Mouse (Mus musculus): ENCODE measurements around the gene Olfm1. TPM values are rescaled to one million over a fixed set of nuclear protein-coding genes. Genes with fewer than 3 reads are reported as not detected.

Gene Olfm1
- polyA plus RNA-seq, 1 experiment from 2014 or later, result 340 TPM

DNA sequence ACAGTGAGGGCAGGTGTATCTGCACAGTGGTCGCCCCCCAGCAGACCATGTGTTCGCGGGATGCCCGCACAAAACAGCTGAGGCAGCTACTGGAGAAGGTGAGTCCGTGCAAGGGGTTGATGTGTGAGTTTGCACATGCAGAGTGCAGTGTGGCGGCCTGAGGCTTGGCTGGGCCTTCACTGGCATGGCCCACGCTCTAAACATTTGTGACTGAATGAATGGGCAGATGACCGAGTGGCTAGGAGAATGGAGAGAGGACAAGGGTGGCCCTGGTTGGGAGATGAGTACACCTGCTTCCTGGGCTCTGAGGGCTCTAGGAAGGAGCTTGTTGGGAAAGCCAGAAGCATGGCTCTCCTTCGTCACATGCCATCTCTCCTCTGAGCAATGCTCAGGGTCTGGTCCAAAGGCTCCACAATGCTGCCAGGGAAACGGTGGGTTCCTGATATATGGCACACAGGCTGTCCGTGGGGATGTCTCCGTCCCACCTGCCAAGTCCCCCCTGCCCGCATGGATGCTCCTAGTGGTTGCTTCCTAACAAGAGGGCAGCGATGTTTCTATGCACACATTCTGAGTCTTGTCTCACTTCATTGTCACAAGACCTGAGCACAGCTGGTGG, 15.4 kb downstream of the Olfm1 start:
- Histone ChIP-seq H3K9me3 (replicated peaks; ENCODE audit: control insufficient read depth, low read length, poor library complexity, severe bottlenecking) (no peaks in the 10 kb centered on the region), H3K27me3 (ENCODE audit: control insufficient read depth, insufficient read depth, low read depth, low read length) (no peaks in the 10 kb centered on the region), H3K4me2 (ENCODE audit: low read length) (peak overlapping the region; percentile 97), H3K4me1 (ENCODE audit: control insufficient read depth, insufficient read depth, low read length) (peaks cover 59% of the 10 kb centered on the region), H3K4me3 (ENCODE audit: low read depth, low read length) (no peak overlapping the region), H3K27ac (ENCODE audit: low read length) (no peak overlapping the region), H3K9ac (ENCODE audit: low read depth, low read length) (peak overlapping the region; percentile 40), H3K36me3 (ENCODE audit: control insufficient read depth, insufficient read depth, low read length) (no peaks in the 10 kb centered on the region; the same call in 1 of the 2 replicates)
- ATAC-seq, result no peak
- WGBS, result 93% methylated on average over 14 of the region's 14 CpGs

DNA sequence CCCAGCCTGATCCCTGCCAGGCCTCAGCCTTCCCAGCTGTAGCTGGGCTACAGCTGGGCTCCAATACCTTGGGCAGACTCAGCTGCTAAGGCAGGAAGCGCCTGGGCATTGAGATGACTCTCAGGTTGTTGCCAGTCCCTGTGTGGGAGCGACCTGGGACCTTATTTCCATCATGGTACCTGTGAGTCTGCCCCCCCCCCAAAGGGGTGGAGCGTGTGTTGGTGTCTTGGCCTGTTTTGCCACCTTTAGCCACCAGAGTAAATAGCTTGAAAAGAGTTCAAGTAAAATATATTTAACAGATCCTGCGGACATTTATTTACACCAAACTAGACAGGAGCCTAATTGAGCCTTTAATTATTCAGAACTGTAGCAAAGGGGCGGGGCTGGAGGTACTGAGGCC, 16.4 kb downstream of the Olfm1 start:
- Histone ChIP-seq H3K27ac (ENCODE audit: low read length) (no peak overlapping the region), H3K4me1 (ENCODE audit: control insufficient read depth, insufficient read depth, low read length) (peaks cover 59% of the 10 kb centered on the region)

DNA sequence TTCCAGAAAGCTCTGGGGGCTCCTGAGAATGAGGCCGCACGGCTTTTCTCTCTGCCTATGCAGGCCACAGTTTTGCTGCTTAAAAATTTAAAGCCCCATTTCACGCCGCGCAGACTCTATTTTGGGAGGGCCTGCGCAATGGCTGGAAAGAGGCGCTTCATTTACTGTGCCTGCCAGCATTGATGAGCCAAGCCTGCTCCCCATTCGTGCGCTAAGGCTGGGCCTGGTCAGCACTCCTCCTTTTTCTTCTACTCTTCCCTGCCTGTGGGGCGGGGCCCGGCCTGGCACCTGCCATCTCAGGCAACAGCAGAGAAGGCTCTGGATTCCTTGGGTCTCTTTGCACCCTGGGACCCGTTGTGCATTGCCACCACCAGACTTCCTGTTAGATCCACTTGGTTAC, 16.9 kb downstream of the Olfm1 start:
- ATAC-seq, result no peak
- Histone ChIP-seq H3K4me2 (ENCODE audit: low read length) (no peak overlapping the region), H3K36me3 (ENCODE audit: control insufficient read depth, insufficient read depth, low read length) (peaks cover 7% of the 10 kb centered on the region), H3K4me1 (ENCODE audit: control insufficient read depth, insufficient read depth, low read length) (peaks cover 54% of the 10 kb centered on the region), H3K27me3 (ENCODE audit: control insufficient read depth, insufficient read depth, low read depth, low read length) (no peaks in the 10 kb centered on the region), H3K9me3 (replicated peaks; ENCODE audit: control insufficient read depth, low read length, poor library complexity, severe bottlenecking) (no peaks in the 10 kb centered on the region), H3K27ac (ENCODE audit: low read length) (0 out of 2 replicates have a peak overlapping the region, but pooled peaks have one; percentile 9), H3K4me3 (ENCODE audit: low read depth, low read length) (no peak overlapping the region), H3K9ac (ENCODE audit: low read depth, low read length) (peak overlapping the region; percentile 42)
- WGBS, result 68% methylated on average over 12 of the region's 12 CpGs

More for the DNA sequence above, 16.4 kb downstream of the Olfm1 start:
- ATAC-seq, result no peak
- Histone ChIP-seq H3K4me3 (ENCODE audit: low read depth, low read length) (no peak overlapping the region), H3K9me3 (replicated peaks; ENCODE audit: control insufficient read depth, low read length, poor library complexity, severe bottlenecking) (no peaks in the 10 kb centered on the region), H3K36me3 (ENCODE audit: control insufficient read depth, insufficient read depth, low read length) (peaks cover 4% of the 10 kb centered on the region; the same call in 1 of the 2 replicates), H3K4me2 (ENCODE audit: low read length) (no peak overlapping the region), H3K9ac (ENCODE audit: low read depth, low read length) (peak overlapping the region; percentile 42; the same call in 1 of the 2 replicates), H3K27me3 (ENCODE audit: control insufficient read depth, insufficient read depth, low read depth, low read length) (no peaks in the 10 kb centered on the region)
- 79% methylated on average over 5 of the region's 5 CpGs for WGBS

DNA sequence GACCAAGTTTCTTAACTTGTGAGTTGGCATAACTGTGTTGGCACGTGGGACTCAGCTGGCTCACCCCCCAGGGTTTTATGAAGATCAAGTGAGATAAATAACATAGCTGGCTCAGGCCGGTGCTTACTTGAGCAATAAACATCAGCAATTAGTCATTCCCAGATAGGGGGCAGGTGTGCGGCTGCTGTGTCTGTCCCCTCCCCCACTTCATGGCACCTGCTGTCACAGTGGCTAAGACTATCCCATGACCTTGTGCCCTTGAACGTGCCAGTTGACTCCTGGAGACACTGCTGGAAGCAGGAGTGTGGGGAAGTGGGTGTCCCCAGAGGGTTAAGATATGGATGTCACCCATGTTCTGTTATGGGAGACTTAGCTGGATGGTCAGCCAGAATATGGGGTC, 17.5 kb downstream of the Olfm1 start:
- peaks cover 48% of the 10 kb centered on the region for H3K4me1 ChIP-seq (ENCODE audit: control insufficient read depth, insufficient read depth, low read length)
- peaks cover 13% of the 10 kb centered on the region for H3K36me3 ChIP-seq (ENCODE audit: control insufficient read depth, insufficient read depth, low read length)
- no peak overlapping the region for H3K4me3 ChIP-seq (ENCODE audit: low read depth, low read length)
- no peak overlapping the region for H3K4me2 ChIP-seq (ENCODE audit: low read length)
- 65% methylated on average over 4 of the region's 4 CpGs for WGBS
- H3K9me3 ChIP-seq (replicated peaks; ENCODE audit: control insufficient read depth, low read length, poor library complexity, severe bottlenecking), result no peaks in the 10 kb centered on the region
- H3K27ac ChIP-seq (ENCODE audit: low read length), result no peak overlapping the region
- ATAC-seq, result no peak
- H3K27me3 ChIP-seq (ENCODE audit: control insufficient read depth, insufficient read depth, low read depth, low read length), result no peaks in the 10 kb centered on the region
- H3K9ac ChIP-seq (ENCODE audit: low read depth, low read length), result no peak overlapping the region; the same call in 1 of the 2 replicates

DNA sequence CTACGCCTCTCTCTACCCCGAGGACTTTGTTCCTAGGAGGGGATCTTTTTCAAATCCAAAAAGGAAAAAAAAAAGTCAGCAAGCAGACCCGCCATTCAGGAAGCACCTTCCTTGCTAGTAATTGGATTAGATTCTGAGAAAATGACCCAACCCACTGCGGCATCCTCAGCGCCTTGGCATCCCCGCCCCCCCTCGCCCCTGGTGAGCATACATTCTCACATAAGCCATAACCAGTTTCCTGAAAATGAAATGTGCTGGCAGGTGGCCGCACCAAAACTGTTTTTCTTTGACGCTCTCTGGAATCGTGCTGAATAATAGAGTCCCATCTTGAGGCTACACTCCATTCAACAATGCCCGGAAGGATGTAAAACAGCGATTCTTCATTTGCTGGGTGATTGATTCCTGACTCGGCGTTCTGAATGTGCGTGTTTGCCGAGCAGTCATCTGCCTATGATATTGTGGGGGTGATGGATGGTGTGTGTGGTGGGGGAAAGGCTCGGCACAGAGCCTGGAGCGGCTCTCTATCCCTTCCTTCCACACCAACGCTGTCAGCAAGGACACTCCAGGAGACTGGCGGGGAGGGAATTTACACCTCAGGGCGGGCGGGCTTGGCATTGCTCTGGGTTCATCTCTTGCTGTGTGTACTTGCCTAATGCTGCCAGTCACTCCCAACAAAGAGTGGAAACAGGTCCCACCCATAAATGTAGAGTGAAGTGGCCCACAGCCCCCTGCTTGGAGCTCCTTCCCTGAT, 18.9 kb downstream of the Olfm1 start:
- WGBS, result 37% methylated on average over 22 of the region's 22 CpGs
- no peak overlapping the region for H3K4me3 ChIP-seq (ENCODE audit: low read depth, low read length)
- H3K27ac ChIP-seq (ENCODE audit: low read length), result 0 out of 2 replicates have a peak overlapping the region, but pooled peaks have one; percentile 12
- H3K36me3 ChIP-seq (ENCODE audit: control insufficient read depth, insufficient read depth, low read length), result peaks cover 21% of the 10 kb centered on the region
- 0 out of 2 replicates have a peak overlapping the region, but pooled peaks have one; percentile 27 for H3K9ac ChIP-seq (ENCODE audit: low read depth, low read length)
- no peaks in the 10 kb centered on the region for H3K27me3 ChIP-seq (ENCODE audit: control insufficient read depth, insufficient read depth, low read depth, low read length)
- H3K4me1 ChIP-seq (ENCODE audit: control insufficient read depth, insufficient read depth, low read length), result peaks cover 43% of the 10 kb centered on the region
- H3K9me3 ChIP-seq (replicated peaks; ENCODE audit: control insufficient read depth, low read length, poor library complexity, severe bottlenecking), result no peaks in the 10 kb centered on the region
- no peak for ATAC-seq
- peak overlapping the region; percentile 33; the same call in 1 of the 2 replicates for H3K4me2 ChIP-seq (ENCODE audit: low read length)

DNA sequence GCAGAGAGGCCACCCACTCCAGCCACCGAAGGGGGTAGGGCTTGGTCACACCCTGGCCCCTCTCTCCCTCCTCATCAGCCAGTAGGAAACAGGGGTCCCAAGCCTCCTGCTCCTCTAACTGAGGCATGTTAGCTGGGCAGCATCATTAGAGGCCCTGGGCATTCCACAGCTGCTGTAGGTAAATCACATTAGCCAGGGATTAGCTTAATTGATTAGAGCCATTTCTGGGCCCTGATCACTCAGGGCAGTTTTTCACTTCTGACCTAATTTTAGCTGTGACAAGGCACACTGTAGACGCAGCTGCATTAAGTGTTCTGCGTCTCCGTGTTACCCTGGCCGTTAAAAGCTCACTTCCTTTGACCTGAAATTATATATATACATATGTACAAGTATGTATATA, 20.1 kb downstream of the Olfm1 start:
- Histone ChIP-seq H3K4me1 (ENCODE audit: control insufficient read depth, insufficient read depth, low read length) (peaks cover 40% of the 10 kb centered on the region), H3K9me3 (replicated peaks; ENCODE audit: control insufficient read depth, low read length, poor library complexity, severe bottlenecking) (no peaks in the 10 kb centered on the region), H3K36me3 (ENCODE audit: control insufficient read depth, insufficient read depth, low read length) (peaks cover 21% of the 10 kb centered on the region), H3K9ac (ENCODE audit: low read depth, low read length) (peak overlapping the region; percentile 1), H3K4me3 (ENCODE audit: low read depth, low read length) (no peak overlapping the region), H3K27me3 (ENCODE audit: control insufficient read depth, insufficient read depth, low read depth, low read length) (no peaks in the 10 kb centered on the region), H3K27ac (ENCODE audit: low read length) (peak overlapping the region; percentile 1; the same call in 1 of the 2 replicates), H3K4me2 (ENCODE audit: low read length) (no peak overlapping the region)
- ATAC-seq, result no peak
- WGBS, result 43% methylated on average over 5 of the region's 5 CpGs

DNA sequence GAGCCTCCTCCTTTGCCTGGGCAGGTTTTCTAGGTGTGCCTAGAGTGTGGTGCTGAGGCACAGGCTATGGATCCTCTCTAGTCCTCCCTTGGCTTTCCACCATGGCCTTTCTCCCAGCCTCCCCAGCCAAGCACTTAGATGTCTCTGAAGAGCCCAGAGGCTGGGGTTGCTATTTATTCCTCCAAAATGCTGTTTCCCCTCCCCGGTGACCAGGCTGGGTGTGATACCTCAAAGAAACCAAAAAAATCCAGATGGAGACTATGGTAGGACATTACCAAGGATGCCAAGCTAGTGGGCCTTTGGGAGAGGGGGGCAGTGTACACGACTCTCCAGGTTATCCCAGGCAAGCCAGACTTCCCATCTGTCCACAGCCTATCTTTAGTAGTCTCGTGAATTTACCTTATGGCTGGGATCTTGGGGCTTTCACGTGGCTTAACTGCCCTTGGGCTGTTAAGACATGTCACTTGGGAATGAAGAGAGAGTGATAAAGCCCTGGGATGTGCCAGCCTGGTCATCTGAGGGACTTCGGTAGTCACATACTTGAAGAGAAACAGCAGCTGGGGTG, 23.5 kb downstream of the Olfm1 start:
- no peak for ATAC-seq
- Histone ChIP-seq H3K27ac (ENCODE audit: low read length) (no peak overlapping the region), H3K4me1 (ENCODE audit: control insufficient read depth, insufficient read depth, low read length) (peaks cover 18% of the 10 kb centered on the region), H3K27me3 (ENCODE audit: control insufficient read depth, insufficient read depth, low read depth, low read length) (no peaks in the 10 kb centered on the region), H3K36me3 (ENCODE audit: control insufficient read depth, insufficient read depth, low read length) (peaks cover 29% of the 10 kb centered on the region), H3K9ac (ENCODE audit: low read depth, low read length) (no peak overlapping the region), H3K4me3 (ENCODE audit: low read depth, low read length) (no peak overlapping the region), H3K9me3 (replicated peaks; ENCODE audit: control insufficient read depth, low read length, poor library complexity, severe bottlenecking) (no peaks in the 10 kb centered on the region), H3K4me2 (ENCODE audit: low read length) (no peak overlapping the region)
- WGBS, result 81% methylated on average over 5 of the region's 5 CpGs

DNA sequence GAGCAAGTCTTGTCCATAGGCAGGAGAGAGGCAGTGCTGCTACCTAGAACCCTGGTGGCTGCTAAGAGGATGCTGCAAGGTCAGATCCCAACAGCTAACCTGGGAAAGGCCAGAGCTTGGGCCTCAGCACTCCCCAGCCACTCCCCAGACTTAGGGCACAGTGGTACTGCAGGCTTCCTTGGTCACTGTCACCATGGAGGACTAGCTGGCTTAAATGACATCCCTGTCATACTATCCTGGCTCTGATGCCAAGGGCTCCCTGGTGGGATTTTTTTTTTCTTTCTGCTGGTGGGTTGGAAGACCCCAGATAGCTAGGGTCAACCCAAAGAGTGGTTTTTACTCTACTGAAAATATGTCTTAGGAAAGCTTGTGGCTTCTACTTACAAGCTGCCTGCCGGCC, 25.0 kb downstream of the Olfm1 start:
- Histone ChIP-seq H3K36me3 (ENCODE audit: control insufficient read depth, insufficient read depth, low read length) (peaks cover 29% of the 10 kb centered on the region), H3K4me1 (ENCODE audit: control insufficient read depth, insufficient read depth, low read length) (peaks cover 4% of the 10 kb centered on the region), H3K9ac (ENCODE audit: low read depth, low read length) (no peak overlapping the region), H3K4me2 (ENCODE audit: low read length) (no peak overlapping the region), H3K9me3 (replicated peaks; ENCODE audit: control insufficient read depth, low read length, poor library complexity, severe bottlenecking) (no peaks in the 10 kb centered on the region), H3K27ac (ENCODE audit: low read length) (no peak overlapping the region), H3K4me3 (ENCODE audit: low read depth, low read length) (no peak overlapping the region), H3K27me3 (ENCODE audit: control insufficient read depth, insufficient read depth, low read depth, low read length) (no peaks in the 10 kb centered on the region)
- ATAC-seq, result no peak
- WGBS, result 81% methylated on average over 1 of the region's 1 CpGs
